Mouse (Mus musculus) G1E (cell line): ENCODE measurements around the gene Ncor2.
"Not testable (repeated sequence)": the region's sequence is repeated elsewhere in the genome, so short reads cannot be mapped to it uniquely, and the experiment has no call there.

ENCODE experiments used
- CTCF ChIP-seq: IDR thresholded peaks from 2 replicates; pipeline ENCODE4 v1.5.1; 2012; ENCODE audit warnings: low read depth, low read length, inconsistent platforms, mixed read lengths
- GATA1 ChIP-seq: IDR thresholded peaks from 2 replicates; pipeline ENCODE4 v1.6.1; 2012; ENCODE audit warnings: borderline replicate concordance, low read length, inconsistent platforms, mixed read lengths
- POLR2AphosphoS5 ChIP-seq: IDR thresholded peaks from 2 replicates; pipeline ENCODE4 v1.6.1; 2012; ENCODE audit warnings: low read depth, low read length, inconsistent platforms; ENCODE audit not compliant: insufficient replicate concordance
- TAL1 ChIP-seq: conservative IDR thresholded peaks from 2 replicates; pipeline ENCODE4 v1.6.1; 2012; ENCODE audit warnings: low read depth, low read length, inconsistent platforms, mixed read lengths

- not testable (repeated sequence) for TF ChIP-seq POLR2AphosphoS5, TAL1, CTCF, GATA1
Observed at GRCm38 (mm10) chr5:125204910-125205309, 25.9 kb upstream of the Ncor2 start.
